Mouse (Mus musculus): ENCODE results near the gene Nox3. TPM values are rescaled to one million over a fixed set of nuclear protein-coding genes. Genes with fewer than 3 reads are reported as not detected.

Nox3 gene
- polyA plus RNA-seq, 1 experiment from 2014 or later, result not detected

- Histone ChIP-seq H3K9ac (no peak overlapping the region), H3K27ac (no peak overlapping the region), H3K27me3 (no peaks in the 10 kb centered on the region), H3K9me3 (replicated peaks) (no peaks in the 10 kb centered on the region), H3K36me3 (no peaks in the 10 kb centered on the region), H3K4me1 (no peaks in the 10 kb centered on the region), H3K4me2 (no peak overlapping the region), H3K4me3 (replicated peaks) (no peak overlapping the region)
- 77% methylated on average over 5 of the region's 5 CpGs for WGBS
- no peak for ATAC-seq (replicated peaks; ENCODE audit: low FRiP score)
These were observed 36.6 kb downstream of the Nox3 start for GRCm38 (mm10) chr17:3659497-3659896.

- H3K9ac ChIP-seq, result no peak overlapping the region
- no peaks in the 10 kb centered on the region for H3K4me1 ChIP-seq
- WGBS, result 67% methylated on average over 3 of the region's 3 CpGs
- no peak overlapping the region for H3K4me2 ChIP-seq
- no peak overlapping the region for H3K4me3 ChIP-seq (replicated peaks)
- H3K36me3 ChIP-seq, result no peaks in the 10 kb centered on the region
- no peaks in the 10 kb centered on the region for H3K9me3 ChIP-seq (replicated peaks)
- H3K27ac ChIP-seq, result no peak overlapping the region
- no peaks in the 10 kb centered on the region for H3K27me3 ChIP-seq
- no peak for ATAC-seq (replicated peaks; ENCODE audit: low FRiP score)
These were observed 45.7 kb downstream of the Nox3 start for GRCm38 (mm10) chr17:3650377-3650776.

GRCm38 (mm10) chr17:3643582-3643981 is 52.5 kb downstream of the Nox3 start:
- Histone ChIP-seq H3K4me3 (replicated peaks) (no peak overlapping the region), H3K9me3 (replicated peaks) (no peaks in the 10 kb centered on the region), H3K27me3 (no peaks in the 10 kb centered on the region), H3K36me3 (no peaks in the 10 kb centered on the region), H3K9ac (no peak overlapping the region), H3K27ac (no peak overlapping the region), H3K4me1 (0 out of 2 replicates have a peak, but pooled peaks cover 2% of the 10 kb centered on the region), H3K4me2 (no peak overlapping the region)
- 83% methylated on average over 2 of the region's 2 CpGs for WGBS
- no peak for ATAC-seq (replicated peaks; ENCODE audit: low FRiP score)

GRCm38 (mm10) chr17:3641456-3641855 is 54.6 kb downstream of the Nox3 start:
- WGBS, result 60% methylated on average over 5 of the region's 5 CpGs
- no peak overlapping the region for H3K27ac ChIP-seq
- no peak for ATAC-seq (replicated peaks; ENCODE audit: low FRiP score)
- H3K4me3 ChIP-seq (replicated peaks), result no peak overlapping the region
- no peaks in the 10 kb centered on the region for H3K9me3 ChIP-seq (replicated peaks)
- H3K27me3 ChIP-seq, result no peaks in the 10 kb centered on the region
- H3K36me3 ChIP-seq, result no peaks in the 10 kb centered on the region
- no peak overlapping the region for H3K4me2 ChIP-seq
- H3K9ac ChIP-seq, result no peak overlapping the region
- 0 out of 2 replicates have a peak, but pooled peaks cover 2% of the 10 kb centered on the region for H3K4me1 ChIP-seq

GRCm38 (mm10) chr17:3638757-3639156 is 57.3 kb downstream of the Nox3 start:
- no peak for ATAC-seq (replicated peaks; ENCODE audit: low FRiP score)
- WGBS, result 61% methylated on average over 3 of the region's 3 CpGs
- H3K4me3 ChIP-seq (replicated peaks), result no peak overlapping the region
- H3K4me2 ChIP-seq, result no peak overlapping the region
- no peak overlapping the region for H3K9ac ChIP-seq
- H3K4me1 ChIP-seq, result 0 out of 2 replicates have a peak, but pooled peaks cover 2% of the 10 kb centered on the region
- H3K36me3 ChIP-seq, result no peaks in the 10 kb centered on the region
- no peaks in the 10 kb centered on the region for H3K27me3 ChIP-seq
- H3K27ac ChIP-seq, result no peak overlapping the region
- no peaks in the 10 kb centered on the region for H3K9me3 ChIP-seq (replicated peaks)

GRCm38 (mm10) chr17:3632501-3632900 is 63.6 kb downstream of the Nox3 start:
- H3K9me3 ChIP-seq (replicated peaks), result no peaks in the 10 kb centered on the region
- no peak overlapping the region for H3K9ac ChIP-seq
- no peaks in the 10 kb centered on the region for H3K4me1 ChIP-seq
- no peak overlapping the region for H3K4me3 ChIP-seq (replicated peaks)
- H3K27me3 ChIP-seq, result no peaks in the 10 kb centered on the region
- ATAC-seq (replicated peaks; ENCODE audit: low FRiP score), result no peak
- H3K4me2 ChIP-seq, result no peak overlapping the region
- WGBS, result 52% methylated on average over 3 of the region's 3 CpGs
- no peaks in the 10 kb centered on the region for H3K36me3 ChIP-seq
- H3K27ac ChIP-seq, result no peak overlapping the region

GRCm38 (mm10) chr17:3616329-3617216 is 79.5 kb downstream of the Nox3 start:
- H3K4me1 ChIP-seq, result no peaks in the 10 kb centered on the region
- no peak for ATAC-seq (replicated peaks; ENCODE audit: low FRiP score)
- H3K9ac ChIP-seq, result no peak overlapping the region
- no peaks in the 10 kb centered on the region for H3K36me3 ChIP-seq
- WGBS, result 80% methylated on average over 7 of the region's 7 CpGs
- no peak overlapping the region for H3K4me2 ChIP-seq
- no peaks in the 10 kb centered on the region for H3K9me3 ChIP-seq (replicated peaks)
- no peak overlapping the region for H3K4me3 ChIP-seq (replicated peaks)
- no peak overlapping the region for H3K27ac ChIP-seq
- no peaks in the 10 kb centered on the region for H3K27me3 ChIP-seq

GRCm38 (mm10) chr17:3615553-3615952 is 80.5 kb downstream of the Nox3 start:
- no peak overlapping the region for H3K4me2 ChIP-seq
- ATAC-seq (replicated peaks; ENCODE audit: low FRiP score), result no peak
- H3K27me3 ChIP-seq, result no peaks in the 10 kb centered on the region
- H3K27ac ChIP-seq, result no peak overlapping the region
- H3K4me3 ChIP-seq (replicated peaks), result no peak overlapping the region
- no peaks in the 10 kb centered on the region for H3K36me3 ChIP-seq
- H3K4me1 ChIP-seq, result no peaks in the 10 kb centered on the region
- 41% methylated on average over 1 of the region's 1 CpGs for WGBS
- no peaks in the 10 kb centered on the region for H3K9me3 ChIP-seq (replicated peaks)
- H3K9ac ChIP-seq, result no peak overlapping the region

GRCm38 (mm10) chr17:3611781-3612075 is 84.3 kb downstream of the Nox3 start:
- 91% methylated on average over 5 of the region's 5 CpGs for WGBS
- H3K9me3 ChIP-seq (replicated peaks), result no peaks in the 10 kb centered on the region
- no peak overlapping the region for H3K9ac ChIP-seq
- H3K4me1 ChIP-seq, result no peaks in the 10 kb centered on the region
- H3K4me3 ChIP-seq (replicated peaks), result no peak overlapping the region
- H3K36me3 ChIP-seq, result no peaks in the 10 kb centered on the region
- no peak overlapping the region for H3K27ac ChIP-seq
- no peak overlapping the region; the same call in 1 of the 2 replicates for H3K4me2 ChIP-seq
- ATAC-seq (replicated peaks; ENCODE audit: low FRiP score), result no peak
- H3K27me3 ChIP-seq, result no peaks in the 10 kb centered on the region

- no peak overlapping the region for H3K9ac ChIP-seq
- WGBS, result 13% methylated on average over 21 of the region's 21 CpGs
- H3K4me1 ChIP-seq, result no peaks in the 10 kb centered on the region
- H3K9me3 ChIP-seq (replicated peaks), result no peaks in the 10 kb centered on the region
- H3K36me3 ChIP-seq, result no peaks in the 10 kb centered on the region
- H3K27me3 ChIP-seq, result no peaks in the 10 kb centered on the region
- H3K27ac ChIP-seq, result no peak overlapping the region
- H3K4me2 ChIP-seq, result peak overlapping the region; percentile 51
- peak overlapping the region; percentile 31 for H3K4me3 ChIP-seq (replicated peaks)
- no peak for ATAC-seq (replicated peaks; ENCODE audit: low FRiP score)
These were observed 84.9 kb downstream of the Nox3 start for GRCm38 (mm10) chr17:3610928-3611780.

GRCm38 (mm10) chr17:3610307-3610754 is 85.7 kb downstream of the Nox3 start:
- no peak for ATAC-seq (replicated peaks; ENCODE audit: low FRiP score)
- no peaks in the 10 kb centered on the region for H3K27me3 ChIP-seq
- no peak overlapping the region for H3K27ac ChIP-seq
- no peaks in the 10 kb centered on the region for H3K9me3 ChIP-seq (replicated peaks)
- no peaks in the 10 kb centered on the region for H3K4me1 ChIP-seq
- H3K4me2 ChIP-seq, result no peak overlapping the region
- H3K4me3 ChIP-seq (replicated peaks), result no peak overlapping the region
- H3K36me3 ChIP-seq, result no peaks in the 10 kb centered on the region
- 56% methylated on average over 7 of the region's 7 CpGs for WGBS
- no peak overlapping the region for H3K9ac ChIP-seq

GRCm38 (mm10) chr17:3602954-3603672 is 92.9 kb downstream of the Nox3 start:
- no peak overlapping the region for H3K27ac ChIP-seq
- no peak for ATAC-seq (replicated peaks; ENCODE audit: low FRiP score)
- 93% methylated on average over 6 of the region's 6 CpGs for WGBS

More at GRCm38 (mm10) chr17:3602954-3603672, 92.9 kb downstream of the Nox3 start:
- Histone ChIP-seq H3K4me2 (no peak overlapping the region), H3K9ac (no peak overlapping the region), H3K9me3 (replicated peaks) (no peaks in the 10 kb centered on the region), H3K36me3 (no peaks in the 10 kb centered on the region), H3K27me3 (no peaks in the 10 kb centered on the region), H3K4me1 (no peaks in the 10 kb centered on the region), H3K4me3 (replicated peaks) (no peak overlapping the region)

Data from kidney, embryonic 15.5 days (tissue).